Mouse (Mus musculus) lung, postnatal 36 days (tissue): Measurements from ENCODE around the gene Cog2.

Experiments used
- DNase-seq: peaks from one replicate; pipeline ENCODE4 v3.0.0; 2022; ENCODE audit warnings: mixed read lengths

The Cog2 gene

DNA sequence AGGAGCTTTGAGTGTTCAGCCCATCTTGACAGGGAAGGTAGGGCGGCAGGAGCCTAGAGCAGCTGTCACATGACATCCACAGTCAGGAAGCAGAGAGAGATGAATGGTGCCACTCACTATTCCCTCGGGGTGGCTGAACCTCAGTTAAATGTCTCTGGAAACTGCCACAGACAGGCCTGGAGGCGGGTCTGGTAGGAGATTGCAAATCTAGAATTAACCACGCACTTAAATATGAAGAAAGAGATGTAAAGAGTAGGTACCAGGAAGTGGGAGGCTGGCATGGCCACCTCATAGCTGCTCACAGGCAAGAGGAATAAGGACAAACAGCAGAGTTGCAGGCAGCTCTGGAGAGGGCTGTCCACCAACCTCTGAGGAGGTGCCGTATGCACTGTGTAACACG is 3.4 kb upstream of the Cog2 start:
- DNase-seq, result no peak

GRCm38 (mm10) chr8:124521946-124522345 is 1.4 kb downstream of the Cog2 start:
- DNase-seq, result no peak

GRCm38 (mm10) chr8:124526261-124526660 is 5.7 kb downstream of the Cog2 start:
- DNase-seq, result peak; percentile 62

DNA sequence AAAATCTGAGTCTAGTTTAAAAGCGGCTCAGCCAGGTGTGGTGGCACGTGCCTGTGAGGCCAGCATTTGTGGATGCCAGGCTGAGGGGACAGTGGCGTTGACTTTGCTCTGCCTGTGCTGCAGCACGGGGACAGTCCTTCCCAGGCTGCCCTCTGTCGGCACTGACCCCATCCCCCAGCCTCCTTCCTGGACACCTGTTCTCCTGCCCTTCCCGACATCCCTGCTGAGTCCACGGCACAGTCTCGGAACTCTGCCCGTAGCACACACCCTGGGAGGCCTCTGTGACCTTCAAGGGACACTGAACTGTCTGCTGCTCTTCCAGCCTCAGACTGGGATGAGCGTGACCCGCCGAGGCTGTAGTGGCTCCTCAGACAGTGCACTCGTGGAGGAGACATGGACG is 9.5 kb downstream of the Cog2 start:
- no peak for DNase-seq

DNA sequence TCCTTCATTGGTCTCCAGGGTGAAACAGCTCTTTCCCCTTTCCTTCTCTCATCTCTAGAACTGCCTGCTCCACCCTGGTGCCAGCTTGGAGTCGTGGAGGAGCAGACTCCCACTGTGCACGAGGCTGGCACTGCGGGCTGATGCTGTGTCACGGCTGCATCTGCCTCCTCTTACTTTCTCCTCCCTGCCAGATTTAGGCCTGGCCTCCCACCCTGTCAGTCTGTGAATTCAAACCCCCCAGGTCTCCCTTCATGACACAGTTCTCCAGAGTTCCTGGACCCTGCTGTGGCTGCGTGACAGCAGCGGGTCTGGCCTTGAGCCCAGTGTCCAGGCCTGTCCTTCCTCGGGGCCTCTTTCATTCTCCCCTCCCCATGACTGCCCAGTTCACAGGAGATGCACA is 10.0 kb downstream of the Cog2 start:
- DNase-seq, result no peak

DNA sequence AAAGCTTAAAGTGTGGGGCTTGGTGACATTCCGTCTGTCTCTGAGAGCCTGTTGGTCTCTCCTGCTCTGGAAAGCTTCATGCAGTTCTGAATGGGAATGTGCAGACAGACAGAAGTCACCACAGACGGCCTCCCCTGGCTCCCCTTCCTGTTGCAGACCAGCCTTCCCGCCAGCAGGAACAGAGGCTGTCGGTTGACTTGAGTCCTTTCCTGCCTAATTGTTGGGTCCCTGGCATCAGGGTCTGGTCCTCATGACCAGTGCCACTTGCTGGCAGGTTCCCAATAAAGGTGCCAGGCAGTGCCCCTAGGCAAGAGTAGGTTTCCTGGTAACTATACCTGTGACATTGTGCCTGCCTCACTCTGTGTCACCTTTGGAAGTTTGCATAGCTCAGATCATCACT is 10.4 kb downstream of the Cog2 start:
- DNase-seq, result no peak

DNA sequence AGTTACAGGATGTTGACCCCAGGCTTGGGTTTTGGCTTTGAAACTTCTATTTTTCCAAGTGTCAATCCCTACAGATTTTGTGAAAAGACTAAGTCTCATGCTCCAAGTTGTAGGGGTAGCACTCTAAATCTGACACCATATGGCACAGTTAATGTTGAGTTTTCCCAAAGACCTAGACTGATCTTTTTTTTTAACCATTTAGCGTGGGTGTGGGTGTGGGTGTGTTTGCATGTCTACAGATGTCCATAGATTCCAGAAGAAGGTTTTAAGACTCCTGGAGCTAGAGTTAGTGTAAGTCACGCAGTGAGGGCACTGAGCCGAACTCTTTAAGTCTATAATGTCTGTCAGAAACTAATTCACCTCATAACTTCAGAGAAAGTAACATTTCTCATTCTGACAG is 12.1 kb downstream of the Cog2 start:
- no peak for DNase-seq

DNA sequence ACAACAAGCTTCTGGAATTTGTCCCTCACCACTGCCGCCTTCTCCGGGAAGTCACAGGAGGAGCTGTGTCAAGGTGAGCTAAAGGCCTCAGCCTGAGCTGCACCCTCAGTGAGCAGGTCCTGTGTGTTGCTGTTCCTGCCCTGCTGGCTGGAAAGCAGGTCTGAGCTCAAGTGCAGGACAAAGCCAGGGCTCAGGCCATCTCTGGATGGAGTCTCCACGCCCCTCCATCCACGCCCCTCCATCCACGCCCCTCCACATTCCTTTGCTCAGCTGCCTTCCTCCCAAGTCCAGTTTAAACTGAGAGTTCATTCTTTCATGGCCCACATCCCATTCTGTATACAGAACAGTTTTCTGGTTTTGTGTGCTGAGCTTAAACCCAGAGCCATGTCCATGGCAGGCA is 14.9 kb downstream of the Cog2 start:
- DNase-seq, result no peak

DNA sequence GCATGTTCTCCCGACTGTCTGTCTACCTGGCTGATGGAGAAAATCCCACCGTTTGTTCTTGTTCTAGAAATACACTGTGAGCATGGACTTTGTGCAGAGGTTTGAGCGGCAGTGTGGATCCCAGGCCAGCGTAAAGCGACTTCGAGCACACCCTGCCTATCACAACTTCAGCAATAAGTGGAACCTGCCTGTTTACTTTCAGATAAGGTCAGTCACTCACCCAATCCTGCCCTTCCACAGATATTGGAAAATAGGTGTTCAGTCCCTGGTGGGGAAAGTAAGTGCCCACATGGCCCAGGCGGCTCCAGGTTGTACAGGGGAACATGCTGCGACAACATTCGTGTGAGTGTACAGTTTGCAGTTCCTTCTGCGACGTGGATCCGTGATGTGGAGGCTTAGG is 20.3 kb downstream of the Cog2 start:
- no peak for DNase-seq

DNA sequence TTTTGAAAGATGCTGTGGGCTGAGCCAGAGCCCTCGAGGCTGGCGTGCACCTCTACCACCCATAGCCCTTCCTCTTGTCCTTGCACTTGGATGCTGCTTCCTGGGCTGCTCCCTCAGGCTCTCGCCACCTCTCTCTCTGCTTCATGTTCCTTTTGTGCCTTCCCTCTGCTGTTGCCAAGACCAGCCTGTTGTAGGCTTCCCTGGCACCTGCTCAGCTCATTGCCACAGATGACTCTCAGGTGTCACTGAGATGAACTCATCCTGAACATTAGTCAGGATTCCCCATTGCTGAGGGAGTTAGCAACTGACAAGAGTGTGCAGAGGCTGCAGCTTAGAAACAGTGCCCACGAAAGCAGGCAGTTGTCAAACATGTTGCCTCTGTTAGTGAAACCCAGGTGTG is 21.4 kb downstream of the Cog2 start:
- no peak for DNase-seq

- DNase-seq, result no peak
These were observed 22.7 kb downstream of the Cog2 start for GRCm38 (mm10) chr8:124543272-124543671.

DNA sequence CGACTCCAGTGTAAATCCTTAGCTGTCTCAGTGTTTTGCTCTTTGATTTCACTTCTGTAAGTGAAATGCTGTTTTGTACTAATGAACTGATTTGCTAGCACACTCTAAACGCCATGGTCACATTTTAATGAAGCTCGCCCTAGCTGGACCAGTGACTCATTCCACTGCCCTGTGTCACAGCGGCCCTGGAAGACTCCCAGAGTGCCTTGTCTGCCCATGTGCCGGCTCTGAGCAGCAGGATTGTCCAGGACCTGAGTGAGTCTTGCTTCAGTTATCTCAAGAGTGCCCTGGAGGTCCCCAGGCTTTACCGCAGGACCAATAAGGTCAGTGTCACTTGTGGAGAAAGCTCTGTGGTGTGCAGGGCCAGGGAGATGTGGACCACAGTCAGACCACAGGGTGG is 25.8 kb downstream of the Cog2 start:
- no peak for DNase-seq

DNA sequence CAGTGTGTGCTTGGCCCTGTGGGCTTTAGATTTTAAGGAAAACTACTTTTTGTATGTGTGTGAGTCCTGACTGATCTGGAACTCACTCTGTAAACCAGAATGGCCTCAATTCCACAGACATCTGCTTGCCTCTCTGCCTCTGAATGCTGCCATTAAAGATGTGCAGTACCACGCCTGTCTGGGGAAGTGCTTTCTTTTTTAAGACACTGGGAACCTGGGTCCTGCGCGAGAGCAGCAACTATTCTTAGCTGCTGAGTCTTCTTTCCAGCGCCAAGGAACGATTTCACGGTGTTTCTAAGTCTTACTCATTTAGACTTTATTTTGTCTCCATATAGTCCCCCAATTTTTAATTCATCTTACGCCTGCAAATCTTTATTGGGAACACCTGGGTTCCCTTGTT is 26.2 kb downstream of the Cog2 start:
- no peak for DNase-seq

GRCm38 (mm10) chr8:124547269-124547668 is 26.7 kb downstream of the Cog2 start:
- no peak for DNase-seq

- no peak for DNase-seq
These were observed 27.6 kb downstream of the Cog2 start for GRCm38 (mm10) chr8:124548187-124548586.

DNA sequence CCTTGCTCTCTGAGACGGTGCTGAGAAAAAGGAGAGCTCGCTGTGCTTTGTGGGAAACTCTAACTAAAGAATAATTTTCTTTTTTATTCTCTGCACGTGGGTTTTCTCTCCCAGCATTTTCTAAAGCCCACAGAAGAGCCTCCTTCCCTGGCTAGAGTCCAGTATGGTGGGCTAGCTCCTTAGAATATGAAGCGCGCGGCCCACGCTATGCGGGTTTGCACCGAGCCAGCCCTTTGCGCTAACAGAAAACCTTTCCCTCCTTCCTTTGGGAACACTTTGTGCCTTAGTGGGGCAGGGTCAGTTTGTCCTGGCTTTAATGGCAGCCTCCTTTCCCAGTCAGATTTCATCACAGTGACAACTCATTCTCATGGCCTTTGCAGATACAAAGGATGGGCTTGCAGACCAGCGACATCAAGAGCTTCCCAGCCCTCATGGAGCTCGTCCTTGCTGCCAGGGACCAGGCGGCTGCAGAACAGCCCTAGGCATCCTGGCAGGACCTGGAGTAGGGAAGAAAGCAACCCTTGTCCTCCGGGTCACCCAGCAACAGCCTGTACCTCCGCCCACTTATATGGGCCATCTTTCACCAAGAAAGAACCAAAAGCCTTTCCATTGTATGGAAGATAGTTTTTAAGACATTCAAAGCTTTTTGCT is 30.6 kb downstream of the Cog2 start:
- DNase-seq, result no peak

- no peak for DNase-seq
These were observed 34.7 kb downstream of the Cog2 start for GRCm38 (mm10) chr8:124555113-124555750.

- DNase-seq, result peak; percentile 26
These were observed 35.6 kb downstream of the Cog2 start for GRCm38 (mm10) chr8:124556164-124556563.

DNA sequence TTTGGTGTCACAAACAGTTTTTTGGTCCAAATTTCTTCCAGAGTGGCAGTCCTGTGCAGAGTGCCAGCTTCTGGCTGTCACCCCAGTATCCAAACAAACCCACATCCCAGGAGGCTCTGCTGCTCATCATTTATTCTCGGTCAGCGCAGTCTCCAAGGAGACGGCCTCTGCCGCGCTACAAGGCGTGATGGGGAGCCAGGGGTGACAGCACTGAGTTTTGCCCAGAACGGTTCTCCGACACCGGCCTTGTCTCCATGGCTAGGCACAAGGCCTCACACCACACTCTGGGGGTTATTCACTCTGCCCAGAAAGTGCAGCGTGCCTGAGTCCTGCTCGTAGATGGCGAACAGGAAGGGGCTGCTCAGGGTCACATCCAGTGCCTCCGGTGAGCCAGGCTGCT is 36.1 kb downstream of the Cog2 start:
- DNase-seq, result no peak

GRCm38 (mm10) chr8:124557476-124557875 is 36.9 kb downstream of the Cog2 start:
- no peak for DNase-seq

DNA sequence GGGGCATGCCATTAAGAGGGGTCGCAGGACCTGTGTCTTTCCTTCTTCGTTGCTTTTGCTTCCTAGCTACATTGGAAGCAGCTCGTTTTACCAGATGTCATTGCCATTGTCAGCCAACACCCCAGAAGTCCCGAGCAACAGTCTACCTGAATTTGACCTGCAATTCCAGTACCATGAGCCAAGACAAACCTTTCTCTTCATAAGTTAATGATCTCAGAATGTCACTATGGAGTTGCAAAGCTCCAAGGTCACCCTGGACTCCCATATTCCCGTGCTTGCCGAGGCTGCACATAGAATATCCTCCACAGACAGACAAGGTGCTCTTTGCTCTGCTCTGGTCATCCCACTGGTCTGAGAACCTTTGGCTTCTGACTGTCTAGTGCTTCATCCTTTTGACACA is 46.6 kb downstream of the Cog2 start:
- DNase-seq, result no peak

DNA sequence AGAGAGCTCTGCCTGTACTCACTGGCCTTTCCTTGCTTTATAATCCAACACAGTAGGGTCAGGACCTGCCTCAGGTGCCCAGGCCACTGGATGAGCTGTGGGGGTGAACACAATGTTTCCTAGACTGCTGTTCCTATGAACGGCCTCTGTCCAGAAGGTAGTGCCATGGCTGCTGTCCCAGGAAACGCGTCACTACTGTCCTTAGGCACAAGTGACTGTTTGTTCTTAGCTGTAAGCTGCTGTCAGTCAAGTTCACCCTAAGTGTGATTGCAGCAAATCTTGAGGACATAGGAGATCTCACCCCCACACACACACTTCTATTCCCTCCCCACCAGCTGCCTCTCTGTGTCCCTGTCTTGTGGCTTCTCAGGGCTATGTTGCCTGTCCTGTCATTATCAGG is 47.0 kb downstream of the Cog2 start:
- peak; percentile 25 for DNase-seq

DNA sequence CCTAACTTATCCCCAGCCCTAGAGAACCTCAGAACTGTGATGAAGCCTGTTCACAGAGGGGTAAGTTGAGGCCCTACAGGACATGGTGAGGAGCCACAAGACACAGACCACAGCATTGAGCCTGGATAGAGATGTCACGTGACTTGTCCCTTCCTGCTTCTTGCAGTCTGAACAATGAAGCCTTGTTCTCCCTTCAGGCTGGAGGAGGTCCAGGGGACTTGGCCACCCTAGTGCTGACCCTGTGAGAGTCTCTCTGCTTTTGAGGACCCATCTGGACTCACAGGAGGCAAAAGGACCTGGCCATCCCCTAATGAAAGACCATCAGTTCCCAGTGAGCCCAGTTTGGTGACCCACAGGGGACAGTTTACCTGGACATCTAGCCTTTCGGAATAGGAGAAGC is 48.5 kb downstream of the Cog2 start:
- DNase-seq, result no peak

DNA sequence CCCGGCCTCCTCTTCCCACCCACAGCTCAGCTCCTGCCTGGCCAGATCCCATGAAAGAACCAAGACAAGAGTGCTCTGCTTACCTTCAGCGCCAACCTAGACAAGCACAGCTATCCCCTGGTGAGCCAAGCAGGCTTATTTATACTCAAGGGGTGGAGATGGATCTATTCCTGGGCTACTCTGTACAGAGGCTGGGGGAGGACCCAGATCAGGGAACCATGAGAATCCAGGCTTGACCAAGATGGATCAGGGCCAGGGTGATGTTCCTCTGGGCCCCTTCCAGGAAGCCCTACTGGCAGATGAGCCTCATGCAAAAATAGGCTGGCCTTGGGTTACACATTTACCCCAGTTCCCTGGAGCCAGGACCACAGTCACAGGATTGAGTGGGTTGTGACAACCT is 49.0 kb downstream of the Cog2 start, which contains the start of gene Agt:
Gene Agt (minus strand): TSS at position 114 of the 400 bp plus-strand sequence.
- DNase-seq, result peak; percentile 20
